Mouse (Mus musculus) left cerebral cortex, adult 8-10 months (tissue): ENCODE measurements at regions not wholly inside any gene's neighbourhood (a gene's known extent, or its start where the extent isn't known, plus 50 kb on each side); places are given as distances from the start of the nearest gene placed in this dataset.
"Not testable (repeated sequence)": the region's sequence is repeated elsewhere in the genome, so short reads cannot be mapped to it uniquely, and the experiment has no call there.

Experiments used
- DNase-seq, 2 experiments: peaks; one replicate each; pipeline ENCODE4 v3.0.0; 2022; ENCODE audit warnings: low spot score in 2 of 2

GRCm38 (mm10) chr1:51411726-51412125, 66.5 kb downstream of the Nabp1 start:
- no peak for DNase-seq

DNA sequence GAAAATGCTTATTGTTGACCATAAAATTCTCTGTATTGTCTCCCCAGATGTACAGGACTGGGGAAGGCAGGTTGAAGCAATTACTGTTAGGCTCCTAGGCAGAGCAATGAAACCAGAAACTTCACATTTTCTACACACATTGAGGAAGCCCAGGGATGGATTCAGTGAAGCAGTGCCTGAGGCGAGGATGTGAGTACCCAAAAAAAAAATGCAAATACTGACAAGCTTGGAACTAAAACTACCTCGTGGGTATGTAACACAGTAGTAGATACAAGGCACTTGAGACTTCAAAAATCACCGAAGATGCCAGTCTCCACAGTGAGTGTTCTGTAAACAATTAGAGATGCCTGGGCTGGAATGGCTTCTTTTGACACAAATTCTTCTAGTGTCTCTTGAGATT, 74.6 kb downstream of the Nabp1 start:
- DNase-seq, result no peak

DNA sequence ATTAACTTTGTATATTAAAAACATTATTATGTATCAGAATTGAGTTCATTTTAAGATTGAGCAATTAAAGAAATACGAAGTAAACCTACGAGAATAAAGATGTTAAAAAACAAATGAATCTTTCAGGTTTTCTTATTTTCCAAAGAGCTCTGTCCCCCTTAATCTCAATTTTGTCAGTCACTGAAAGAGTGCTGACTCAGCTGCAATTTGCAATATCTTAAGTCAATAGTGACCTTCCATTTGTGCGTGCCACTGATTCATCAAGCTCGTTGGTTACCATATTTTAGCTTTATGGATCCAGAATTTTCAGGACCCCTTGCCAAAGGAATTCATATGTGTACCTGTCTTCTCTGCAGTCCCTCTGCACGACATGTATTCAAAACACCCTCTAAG, 75.7 kb downstream of the Nabp1 start:
- DNase-seq, result no peak

GRCm38 (mm10) chr1:51401846-51402532, 76.2 kb downstream of the Nabp1 start:
- no peak for DNase-seq

GRCm38 (mm10) chr1:51400541-51400940, 77.7 kb downstream of the Nabp1 start:
- not testable (repeated sequence) for DNase-seq

- no peak for DNase-seq
Observed at GRCm38 (mm10) chr1:51386874-51387273, 91.4 kb downstream of the Nabp1 start.

- DNase-seq, result no peak
Observed at GRCm38 (mm10) chr1:51384051-51384450, 94.2 kb downstream of the Nabp1 start.

DNA sequence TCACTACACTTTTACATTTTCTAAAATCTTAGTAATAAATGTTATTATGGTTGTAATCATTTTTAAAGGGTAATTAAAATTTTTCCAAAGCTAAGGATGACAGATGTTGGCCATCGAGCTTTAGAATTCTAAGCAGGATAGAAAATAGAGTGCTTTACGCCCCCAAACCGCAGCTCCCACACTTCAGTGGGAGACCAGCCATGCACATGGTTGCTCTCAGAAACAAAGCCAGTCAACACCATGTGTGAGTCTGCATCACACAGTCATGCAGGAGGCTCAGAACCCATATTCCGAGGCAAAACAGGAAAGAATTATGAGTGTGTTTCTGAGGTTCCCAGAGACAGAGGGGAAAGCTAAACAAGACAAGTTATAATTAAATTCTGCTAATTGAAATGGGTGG, 91.3 kb downstream of the Cavin2 start:
- DNase-seq, result peak in 1 of 2 experiments; percentile 51

GRCm38 (mm10) chr1:51367587-51367986, 78.7 kb downstream of the Cavin2 start:
- no peak for DNase-seq

DNA sequence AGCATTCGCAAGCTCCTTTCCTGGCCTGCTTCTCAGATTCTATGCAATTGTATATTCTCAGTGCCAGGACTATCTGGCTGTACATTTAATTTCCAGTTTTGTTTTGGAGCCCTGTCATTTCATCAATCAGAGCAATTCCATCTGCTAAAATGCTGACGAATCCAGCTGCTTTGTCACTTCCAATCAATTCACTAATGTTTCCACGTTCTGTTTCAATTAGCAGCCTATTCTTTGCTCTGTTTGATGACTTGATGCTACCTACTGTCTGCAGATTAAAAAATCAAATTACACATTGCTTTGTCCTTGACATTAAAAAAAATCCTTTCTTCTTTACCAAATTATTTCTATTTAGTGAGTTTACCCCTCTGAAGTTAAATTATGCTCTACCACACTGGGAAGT, 71.2 kb downstream of the Cavin2 start:
- no peak for DNase-seq
